Mouse (Mus musculus): ENCODE measurements around the gene Carf. TPM values are rescaled to one million over a fixed set of nuclear protein-coding genes. Genes with fewer than 3 reads are reported as not detected.
"Not testable (repeated sequence)": the region's sequence is repeated elsewhere in the genome, so short reads cannot be mapped to it uniquely, and the experiment has no call there.

Gene Carf
- 10 to 100 TPM; 26.3 to 26.5 TPM for total RNA-seq (2021)
- long read RNA-seq, experiment 1, partial matches to known transcripts = 0 of 6 reads
- long read RNA-seq, experiment 1, other reads (novel, unspliced or antisense) = 5 of 6 reads
- long read RNA-seq, experiment 2, partial matches to known transcripts = 1 of 9 reads
- long read RNA-seq, experiment 2, other reads (novel, unspliced or antisense) = 8 of 9 reads

GRCm38 (mm10) chr1:60098024-60098781 is at the start of gene Carf, which contains the start of gene Wdr12:
Gene Carf, plus strand, starts transcription at chr1:60098247.
Gene Wdr12, minus strand, starts transcription at chr1:60098645.
- TF ChIP-seq CTCF (conservative IDR thresholded peaks at IDR 0.05) = peak; percentile 26

GRCm38 (mm10) chr1:60054659-60055058 is 43.4 kb upstream of the Carf start:
- no peak overlapping the region for H3K27ac ChIP-seq
- TF ChIP-seq CTCF (conservative IDR thresholded peaks at IDR 0.05) = peak; percentile 66
- no peak for DNase-seq (ENCODE audit: low spot score in 2 of 2)

More at GRCm38 (mm10) chr1:60098024-60098781, at the start of gene Carf, which contains the start of gene Wdr12:
- DNase-seq (ENCODE audit: low spot score in 2 of 2) = peak; percentile 96 to 97
- Histone ChIP-seq H3K27ac (peak within 1 kb of the TSS; percentile 97), H3K4me3 (peak within 1 kb of the TSS; percentile 79)

DNA sequence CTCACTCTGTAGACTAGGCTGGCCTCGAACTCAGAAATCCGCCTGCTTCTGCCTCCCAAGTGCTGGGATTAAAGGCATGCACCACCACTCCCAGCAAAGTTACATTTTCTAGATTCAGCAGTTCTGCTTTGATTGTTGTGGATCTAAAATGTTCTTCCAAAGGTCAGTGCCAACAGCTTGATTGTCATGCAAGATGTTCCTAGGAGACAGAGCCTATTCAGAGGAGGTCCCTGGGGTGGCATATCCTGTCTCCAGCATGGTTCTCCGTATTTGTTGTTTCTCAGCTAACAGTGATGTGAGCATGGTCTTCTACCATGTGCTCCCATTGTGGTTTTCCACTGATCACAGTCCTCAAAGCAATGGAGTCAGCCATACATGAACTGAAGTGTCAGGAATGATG is 41.7 kb upstream of the Carf start:
- DNase-seq (ENCODE audit: low spot score in 2 of 2) = no peak
- no peak for TF ChIP-seq CTCF (conservative IDR thresholded peaks at IDR 0.05)
- no peak overlapping the region for H3K27ac ChIP-seq
- H3K4me3 ChIP-seq = no peak overlapping the region

More at GRCm38 (mm10) chr1:60054659-60055058, 43.4 kb upstream of the Carf start:
- no peak overlapping the region for H3K4me3 ChIP-seq

- H3K27ac ChIP-seq; DNase-seq (ENCODE audit: low spot score in 2 of 2); H3K4me3 ChIP-seq: not testable (repeated sequence)
Observed at GRCm38 (mm10) chr1:60070725-60071124, 27.3 kb upstream of the Carf start.

DNA sequence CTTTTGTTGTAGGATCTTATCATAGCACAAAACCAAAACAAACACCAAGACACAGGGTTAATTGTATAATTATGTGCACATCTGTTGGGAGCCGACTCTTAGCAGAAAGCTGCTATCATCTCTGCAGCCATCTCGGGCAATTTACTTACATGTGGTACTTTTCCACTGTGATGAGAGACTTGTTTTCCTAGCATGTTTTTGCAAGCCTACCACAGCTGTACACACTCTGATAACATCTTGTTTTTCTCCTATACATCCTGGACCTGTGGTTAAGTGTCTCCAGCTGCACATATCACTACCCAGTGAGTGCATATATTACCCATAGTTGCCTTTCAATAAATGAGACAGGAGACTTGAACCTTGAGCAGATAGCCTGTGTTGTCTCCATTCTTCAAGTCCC is 23.1 kb upstream of the Carf start:
- TF ChIP-seq CTCF (conservative IDR thresholded peaks at IDR 0.05) = no peak
- H3K27ac ChIP-seq = no peak overlapping the region
- no peak overlapping the region for H3K4me3 ChIP-seq
- DNase-seq (ENCODE audit: low spot score in 2 of 2) = no peak

- no peak for TF ChIP-seq CTCF (conservative IDR thresholded peaks at IDR 0.05)
- H3K4me3 ChIP-seq = no peak overlapping the region
- H3K27ac ChIP-seq = no peak overlapping the region
- no peak for DNase-seq (ENCODE audit: low spot score in 2 of 2)
Observed at GRCm38 (mm10) chr1:60075590-60075989, 22.5 kb upstream of the Carf start.

GRCm38 (mm10) chr1:60076411-60076810 is 21.6 kb upstream of the Carf start:
- no peak for TF ChIP-seq CTCF (conservative IDR thresholded peaks at IDR 0.05)
- no peak overlapping the region for H3K4me3 ChIP-seq
- no peak overlapping the region for H3K27ac ChIP-seq
- DNase-seq (ENCODE audit: low spot score in 2 of 2) = no peak

- no peak for TF ChIP-seq CTCF (conservative IDR thresholded peaks at IDR 0.05)
- DNase-seq (ENCODE audit: low spot score in 2 of 2) = no peak
- H3K27ac ChIP-seq = peak overlapping the region; percentile 97; the same call in 1 of the 2 replicates
- H3K4me3 ChIP-seq = peak overlapping the region; percentile 79
Observed at GRCm38 (mm10) chr1:60096572-60097276, 1.3 kb upstream of the Carf start.

DNA sequence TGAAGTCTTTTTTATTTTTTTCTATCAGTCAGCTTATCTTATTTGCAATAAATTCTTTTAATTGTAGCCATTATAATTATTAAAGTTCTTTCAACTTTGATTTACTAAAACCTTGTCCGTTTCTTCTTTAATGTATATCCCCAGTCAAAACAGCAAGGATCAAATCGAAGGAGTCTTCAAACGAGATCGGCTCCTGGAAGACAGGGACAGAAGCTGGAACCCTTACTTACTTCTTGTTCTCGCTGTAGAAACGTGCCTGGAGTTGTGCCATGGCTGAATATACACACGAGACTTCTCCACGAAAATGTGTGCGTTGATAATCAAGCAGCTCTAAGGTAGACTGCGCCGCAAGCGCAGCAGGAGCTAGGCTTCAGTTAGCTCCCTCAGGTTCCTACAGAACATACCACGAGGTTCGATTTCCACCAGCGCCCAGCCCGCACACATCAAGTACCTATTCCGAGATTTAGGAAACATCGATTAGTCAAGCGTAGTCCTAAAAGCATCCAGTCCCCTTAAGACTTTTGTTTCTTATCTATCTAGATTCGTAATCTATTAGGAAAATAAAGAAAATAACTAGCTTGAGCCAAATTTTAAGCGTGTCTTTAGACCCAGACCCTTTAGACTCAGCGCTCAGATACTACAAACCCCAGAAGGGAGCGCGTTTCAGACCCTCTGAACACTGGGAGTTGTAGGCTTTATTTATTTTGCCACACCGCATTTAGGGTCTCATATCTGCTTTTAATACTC is 597 bp upstream of the Carf start:
- DNase-seq (ENCODE audit: low spot score in 2 of 2) = peak; percentile 64 to 69
- TF ChIP-seq CTCF (conservative IDR thresholded peaks at IDR 0.05) = no peak
- peak overlapping the region; percentile 79 for H3K4me3 ChIP-seq
- peak overlapping the region; percentile 97 for H3K27ac ChIP-seq

DNA sequence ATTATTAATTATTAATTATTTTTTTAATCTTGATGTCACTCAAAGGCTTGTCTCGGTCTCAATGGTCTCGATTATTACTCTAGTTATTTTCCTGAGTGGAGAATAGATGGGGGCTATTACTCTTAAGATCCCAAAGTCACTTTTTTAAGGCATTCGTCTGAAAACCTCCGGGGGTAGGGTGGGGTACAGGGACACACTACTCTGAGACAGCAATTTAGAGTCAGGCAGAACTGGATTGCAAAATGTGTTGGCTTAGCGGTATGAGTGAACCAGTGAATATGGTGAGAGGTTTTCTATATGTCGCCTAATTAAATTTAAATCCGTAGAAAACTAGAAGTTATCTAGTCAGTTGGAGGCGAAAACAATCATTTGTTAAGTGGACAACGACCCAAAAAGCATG is 792 bp downstream of the Carf start:
- peak overlapping the region; percentile 79 for H3K4me3 ChIP-seq
- TF ChIP-seq CTCF (conservative IDR thresholded peaks at IDR 0.05) = no peak
- no peak for DNase-seq (ENCODE audit: low spot score in 2 of 2)
- peak overlapping the region; percentile 97 for H3K27ac ChIP-seq

- DNase-seq (ENCODE audit: low spot score in 2 of 2) = no peak
- H3K4me3 ChIP-seq = no peak overlapping the region
- H3K27ac ChIP-seq = no peak overlapping the region
- peak; percentile 62 for TF ChIP-seq CTCF (conservative IDR thresholded peaks at IDR 0.05)
Observed at GRCm38 (mm10) chr1:60104582-60104981, 6.5 kb downstream of the Carf start.

DNA sequence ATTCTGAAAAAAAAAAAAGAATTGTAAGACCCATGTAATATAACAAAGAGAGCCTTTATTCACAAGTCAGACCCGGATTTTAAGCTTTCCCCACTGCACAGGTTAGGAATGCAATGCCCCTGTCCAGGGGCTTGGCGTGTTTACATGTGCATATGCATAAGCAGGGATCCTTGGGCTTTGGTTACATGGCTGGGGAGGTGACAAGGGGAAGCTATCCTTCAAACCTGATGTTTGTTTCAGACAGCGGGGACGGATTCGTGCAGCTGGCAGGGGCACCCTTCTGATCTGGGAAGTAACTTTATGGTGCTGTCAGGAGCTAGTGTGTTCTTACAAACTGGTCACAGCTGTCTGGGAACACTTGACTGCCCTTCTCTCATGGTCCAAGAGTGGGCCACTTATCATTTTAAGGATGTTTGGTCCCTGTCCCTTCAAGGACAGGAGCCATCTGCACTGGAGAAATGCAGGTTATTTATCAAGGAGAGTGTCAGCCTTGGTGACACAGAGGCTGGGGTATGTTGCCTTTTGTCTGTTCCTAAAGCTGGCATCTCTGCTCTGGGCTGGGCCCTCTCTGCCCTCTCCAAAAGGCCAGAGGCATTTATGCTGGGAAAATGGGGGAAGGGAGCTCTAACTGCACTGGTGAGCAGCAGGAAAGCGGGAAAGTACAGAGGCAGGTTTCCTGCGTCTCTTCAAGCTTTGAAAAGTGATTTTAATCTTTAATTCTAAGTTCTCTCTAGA is 19.8 kb downstream of the Carf start:
- DNase-seq (ENCODE audit: low spot score in 2 of 2) = no peak
- Histone ChIP-seq H3K4me3 (no peak overlapping the region), H3K27ac (no peak overlapping the region)
- no peak for TF ChIP-seq CTCF (conservative IDR thresholded peaks at IDR 0.05)

Measured in layer of hippocampus, adult 2 months (tissue).